Mouse (Mus musculus): ENCODE measurements around the gene Plac9b. TPM values are rescaled to one million over a fixed set of nuclear protein-coding genes. Genes with fewer than 3 reads are reported as not detected.
"Not testable (repeated sequence)": the region's sequence is repeated elsewhere in the genome, so short reads cannot be mapped to it uniquely, and the experiment has no call there.

The Plac9b gene
- polyA plus RNA-seq, 1 experiment, result 2.3 TPM

- not testable (repeated sequence) for H3K27ac ChIP-seq (ENCODE audit: insufficient read depth, low read length); DNase-seq; H3K4me3 ChIP-seq (replicated peaks; ENCODE audit: insufficient read depth, low read depth, low read length); H3K27me3 ChIP-seq (ENCODE audit: control insufficient read depth, insufficient read depth, low read length); H3K4me1 ChIP-seq (ENCODE audit: control insufficient read depth, insufficient read depth, low read length)
- no CpG with 5 or more reads among the region's 9 CpGs for WGBS
Observed at GRCm38 (mm10) chr14:26161156-26161555, 21.1 kb downstream of the Plac9b start.

- not testable (repeated sequence) for H3K4me1 ChIP-seq (ENCODE audit: control insufficient read depth, insufficient read depth, low read length); DNase-seq; H3K4me3 ChIP-seq (replicated peaks; ENCODE audit: insufficient read depth, low read depth, low read length); H3K27ac ChIP-seq (ENCODE audit: insufficient read depth, low read length); H3K27me3 ChIP-seq (ENCODE audit: control insufficient read depth, insufficient read depth, low read length)
- WGBS, result no CpG with 5 or more reads among the region's 7 CpGs
Observed at GRCm38 (mm10) chr14:26156032-26156431, 26.2 kb downstream of the Plac9b start.

GRCm38 (mm10) chr14:26147095-26147494 lies 35.2 kb downstream of the Plac9b start:
- not testable (repeated sequence) for H3K4me1 ChIP-seq (ENCODE audit: control insufficient read depth, insufficient read depth, low read length); H3K4me3 ChIP-seq (replicated peaks; ENCODE audit: insufficient read depth, low read depth, low read length); H3K27me3 ChIP-seq (ENCODE audit: control insufficient read depth, insufficient read depth, low read length); H3K27ac ChIP-seq (ENCODE audit: insufficient read depth, low read length); DNase-seq
- no CpG with 5 or more reads among the region's 2 CpGs for WGBS

- H3K4me1 ChIP-seq (ENCODE audit: control insufficient read depth, insufficient read depth, low read length); H3K27me3 ChIP-seq (ENCODE audit: control insufficient read depth, insufficient read depth, low read length); H3K27ac ChIP-seq (ENCODE audit: insufficient read depth, low read length); DNase-seq; H3K4me3 ChIP-seq (replicated peaks; ENCODE audit: insufficient read depth, low read depth, low read length): not testable (repeated sequence)
- no CpG with 5 or more reads among the region's 7 CpGs for WGBS
Observed at GRCm38 (mm10) chr14:26119095-26119494, 63.2 kb downstream of the Plac9b start.

GRCm38 (mm10) chr14:26118550-26119000 lies 63.7 kb downstream of the Plac9b start:
- not testable (repeated sequence) for H3K4me3 ChIP-seq (replicated peaks; ENCODE audit: insufficient read depth, low read depth, low read length); H3K27me3 ChIP-seq (ENCODE audit: control insufficient read depth, insufficient read depth, low read length); H3K4me1 ChIP-seq (ENCODE audit: control insufficient read depth, insufficient read depth, low read length); DNase-seq; H3K27ac ChIP-seq (ENCODE audit: insufficient read depth, low read length)
- WGBS, result no CpG with 5 or more reads among the region's 18 CpGs

GRCm38 (mm10) chr14:26118150-26118549 lies 64.1 kb downstream of the Plac9b start, which contains the start of gene Duxbl2:
TSS of gene Duxbl2 (plus strand) at chr14:26118349.
- DNase-seq; H3K27me3 ChIP-seq (ENCODE audit: control insufficient read depth, insufficient read depth, low read length); H3K4me1 ChIP-seq (ENCODE audit: control insufficient read depth, insufficient read depth, low read length); H3K4me3 ChIP-seq (replicated peaks; ENCODE audit: insufficient read depth, low read depth, low read length); H3K27ac ChIP-seq (ENCODE audit: insufficient read depth, low read length): not testable (repeated sequence)
- no CpG with 5 or more reads among the region's 7 CpGs for WGBS

Other genes with a start within 250 kb of the Plac9b start
- gene Cphx1, start 244.2 kb downstream of the Plac9b start, polyA plus RNA-seq (2012; rRNA removed), result 0.15 TPM in 1 of 2 replicates, not detected in the other
- gene Duxbl1, start 203.9 kb downstream of the Plac9b start, polyA plus RNA-seq (2012; rRNA removed), result 1.2 and 1.6 TPM in 2 replicates
- gene Gm9780, start 139.8 kb downstream of the Plac9b start, polyA plus RNA-seq (2012; rRNA removed), result 1.5 and 5.1 TPM in 2 replicates
- 0.13 and 3.7 TPM in 2 replicates for gene Tmem254c, start 115.1 kb downstream of the Plac9b start, polyA plus RNA-seq (2012; rRNA removed)
- not detected in 2 replicates for gene Cphx2, start 101.0 kb downstream of the Plac9b start, polyA plus RNA-seq (2012; rRNA removed)
- not detected in 2 replicates for gene Cphx3, start 100.2 kb downstream of the Plac9b start, polyA plus RNA-seq (2012; rRNA removed)
- not detected in 2 replicates for gene Duxbl2, start 64.1 kb downstream of the Plac9b start, polyA plus RNA-seq (2012; rRNA removed)
- gene Tmem254b, start 24.6 kb upstream of the Plac9b start, polyA plus RNA-seq (2012; rRNA removed), result 15.1 and 19.6 TPM in 2 replicates
- gene Duxbl3, start 75.5 kb upstream of the Plac9b start, polyA plus RNA-seq (2012; rRNA removed), result 0.28 and 0.70 TPM in 2 replicates